Mouse (Mus musculus): ENCODE measurements around the gene Cyp26b1.

The Cyp26b1 gene

GRCm38 (mm10) chr6:84549852-84550437 is 43.8 kb downstream of the Cyp26b1 start:
- DNase-seq, result no peak

- no peak for DNase-seq
Measured at GRCm38 (mm10) chr6:84545428-84545827, 48.3 kb downstream of the Cyp26b1 start.

GRCm38 (mm10) chr6:84544359-84544758 is 49.3 kb downstream of the Cyp26b1 start:
- no peak for DNase-seq

GRCm38 (mm10) chr6:84543516-84543915 is 50.2 kb downstream of the Cyp26b1 start:
- DNase-seq, result no peak

- no peak for DNase-seq
Measured at GRCm38 (mm10) chr6:84539924-84540323, 53.8 kb downstream of the Cyp26b1 start.

- no peak for DNase-seq
Measured at GRCm38 (mm10) chr6:84538681-84539080, 55.0 kb downstream of the Cyp26b1 start.

- DNase-seq, result no peak
Measured at GRCm38 (mm10) chr6:84537611-84538197, 56.0 kb downstream of the Cyp26b1 start.

- no peak for DNase-seq
Measured at GRCm38 (mm10) chr6:84534944-84535343, 58.8 kb downstream of the Cyp26b1 start.

- no peak for DNase-seq
Measured at GRCm38 (mm10) chr6:84529912-84530311, 63.8 kb downstream of the Cyp26b1 start.

GRCm38 (mm10) chr6:84524901-84525601 is 68.7 kb downstream of the Cyp26b1 start:
- DNase-seq, result no peak
